Mouse (Mus musculus) heart, postnatal 0 days (tissue): ENCODE measurements around the gene Grm1. TPM values are rescaled to one million over a fixed set of nuclear protein-coding genes. Genes with fewer than 3 reads are reported as not detected.
A peak's percentile ranks its signal among the peaks of the same experiment; 100 is the strongest.
"Not testable (repeated sequence)": the region's sequence is repeated elsewhere in the genome, so short reads cannot be mapped to it uniquely, and the experiment has no call there.

Source experiments
- ATAC-seq: fragments of 200-750 bp; cut with Nextera tagmentation; 2 replicates; pipeline ENCODE4 v1.8.0; 2017; ENCODE audit warnings: low read depth, moderate number of reproducible peaks, moderate library complexity; ENCODE audit not compliant: insufficient read depth
- DNase-seq: peaks from one replicate; pipeline ENCODE4 v3.0.0-alpha.2; 2016; ENCODE audit warnings: low spot score
- H3K27ac ChIP-seq: fragments of 300-500 bp; sonication (generic); 2 replicates; pipeline ENCODE4 v1.5.1; 2014; ENCODE audit warnings: low read depth, mild to moderate bottlenecking
- H3K27me3 ChIP-seq: fragments of 300-500 bp; sonication (generic); 2 replicates; pipeline ENCODE4 v1.6.1; 2014; ENCODE audit warnings: low read length, mixed read lengths; ENCODE audit not compliant: control insufficient read depth, insufficient read depth
- H3K36me3 ChIP-seq: fragments of 300-500 bp; sonication (generic); replicated peaks from 2 replicates; pipeline ENCODE4 v1.6.1; 2014; ENCODE audit warnings: low read length, mixed read lengths; ENCODE audit not compliant: control insufficient read depth, insufficient read depth
- H3K4me1 ChIP-seq: fragments of 300-500 bp; sonication (generic); 2 replicates; pipeline ENCODE4 v1.6.1; 2014; ENCODE audit warnings: antibody characterized with exemption; ENCODE audit not compliant: control insufficient read depth, insufficient read depth
- H3K4me2 ChIP-seq: fragments of 300-500 bp; sonication (generic); 2 replicates; pipeline ENCODE4 v1.6.1; 2014; ENCODE audit warnings: low read depth, mild to moderate bottlenecking, low read length, moderate library complexity
- H3K4me3 ChIP-seq: fragments of 300-500 bp; sonication (generic); 2 replicates; pipeline ENCODE4 v1.5.1; 2014; ENCODE audit warnings: low read depth, low read length
- H3K9ac ChIP-seq: fragments of 300-500 bp; sonication (generic); replicated peaks from 2 replicates; pipeline ENCODE4 v1.6.1; 2014; ENCODE audit warnings: low read depth, low read length, mixed read lengths
- H3K9me3 ChIP-seq: fragments of 300-500 bp; sonication (generic); replicated peaks from 2 replicates; pipeline ENCODE4 v1.6.1; 2016; ENCODE audit warnings: low read length; ENCODE audit not compliant: control insufficient read depth
- CTCF ChIP-seq: IDR thresholded peaks from 2 replicates; pipeline ENCODE4 v1.5.1; 2016; ENCODE audit warnings: antibody characterized with exemption, control low read depth, low read depth
- EP300 ChIP-seq: IDR thresholded peaks from 2 replicates; pipeline ENCODE4 v1.6.1; 2016; ENCODE audit warnings: antibody characterized with exemption, low read depth
- WGBS: fragments of 180-500 bp; shearing (Covaris S2); extraction: QIAGEN DNeasy Blood & Tissue Kit; methylation state at CpG from one replicate; pipeline ENCODE4 v1.1.7; 2014; 5-methylcytosine and 5-hydroxymethylcytosine counted together
- polyA plus RNA-seq: library from polyadenylated mRNA; unstranded; fragments of >200 nt; fragmentation: Nextera tagmentation; extraction: Ambion mirVana; gene quantifications from 2 replicates; pipeline ENCODE4 v1.2.1, GENCODE M21; 2015
- total RNA-seq: library from RNA; depleted of rRNA; stranded (reverse); fragments of >200 nt; gene quantifications from 2 replicates; pipeline ENCODE4 v1.2.3, GENCODE M21; 2014; ENCODE audit warnings: low replicate concordance

Gene Grm1
- total and polyA plus RNA-seq, 2 experiments from 2014 or later = 0.07 TPM; not detected in 1

- no peaks in the 10 kb centered on the region for H3K36me3 ChIP-seq
- H3K9ac ChIP-seq = no peak overlapping the region
- no peak overlapping the region for H3K4me2 ChIP-seq
- H3K27me3 ChIP-seq = peaks cover 27% of the 10 kb centered on the region
- H3K9me3 ChIP-seq = no peaks in the 10 kb centered on the region
- H3K4me3 ChIP-seq = no peak overlapping the region
- H3K27ac ChIP-seq = no peak overlapping the region
- TF ChIP-seq EP300 (no peak), CTCF (no peak)
- 14% methylated on average over 33 of the region's 33 CpGs for WGBS
- ATAC-seq (no peak), DNase-seq (no peak)
- no peaks in the 10 kb centered on the region for H3K4me1 ChIP-seq
Observed at GRCm38 (mm10) chr10:11080013-11080724, 2.0 kb downstream of the Grm1 start.

GRCm38 (mm10) chr10:11079506-11079905, 2.6 kb downstream of the Grm1 start:
- ATAC-seq (no peak; the same call in 1 of the 2 replicates), DNase-seq (no peak)
- H3K27ac ChIP-seq = no peak overlapping the region
- WGBS = 72% methylated on average over 8 of the region's 8 CpGs
- no peak overlapping the region for H3K4me3 ChIP-seq
- no peak overlapping the region for H3K4me2 ChIP-seq
- no peak overlapping the region for H3K9ac ChIP-seq
- peaks cover 27% of the 10 kb centered on the region for H3K27me3 ChIP-seq
- TF ChIP-seq EP300 (no peak), CTCF (no peak)
- no peaks in the 10 kb centered on the region for H3K9me3 ChIP-seq
- no peaks in the 10 kb centered on the region for H3K36me3 ChIP-seq
- no peaks in the 10 kb centered on the region for H3K4me1 ChIP-seq

- WGBS = 73% methylated on average over 2 of the region's 2 CpGs
- no peaks in the 10 kb centered on the region for H3K27me3 ChIP-seq
- H3K4me1 ChIP-seq = no peaks in the 10 kb centered on the region
- no peak for DNase-seq
- no peaks in the 10 kb centered on the region for H3K9me3 ChIP-seq
- TF ChIP-seq CTCF (no peak), EP300 (no peak)
- no peak overlapping the region for H3K27ac ChIP-seq
- no peak overlapping the region for H3K9ac ChIP-seq
- no peak overlapping the region for H3K4me2 ChIP-seq
- H3K36me3 ChIP-seq = no peaks in the 10 kb centered on the region
- no peak for ATAC-seq
- H3K4me3 ChIP-seq = no peak overlapping the region
Observed at GRCm38 (mm10) chr10:11065136-11065535, 17.0 kb downstream of the Grm1 start.

- DNase-seq (no peak), ATAC-seq (no peak)
- H3K27ac ChIP-seq = no peak overlapping the region
- no peak overlapping the region for H3K4me2 ChIP-seq
- H3K4me1 ChIP-seq = no peaks in the 10 kb centered on the region
- no peaks in the 10 kb centered on the region for H3K9me3 ChIP-seq
- H3K36me3 ChIP-seq = no peaks in the 10 kb centered on the region
- WGBS = 63% methylated on average over 10 of the region's 10 CpGs
- no peak overlapping the region for H3K4me3 ChIP-seq
- H3K27me3 ChIP-seq = no peaks in the 10 kb centered on the region
- no peak overlapping the region for H3K9ac ChIP-seq
- TF ChIP-seq CTCF (no peak), EP300 (no peak)
Observed at GRCm38 (mm10) chr10:11061318-11062071, 20.7 kb downstream of the Grm1 start.

- no peak overlapping the region for H3K4me2 ChIP-seq
- no peak overlapping the region for H3K27ac ChIP-seq
- no peak overlapping the region for H3K9ac ChIP-seq
- no peaks in the 10 kb centered on the region for H3K36me3 ChIP-seq
- no peak overlapping the region for H3K4me3 ChIP-seq
- TF ChIP-seq CTCF = no peak
- no peak for TF ChIP-seq EP300
- no peaks in the 10 kb centered on the region for H3K4me1 ChIP-seq
- DNase-seq = no peak
- no peaks in the 10 kb centered on the region for H3K27me3 ChIP-seq
- no peaks in the 10 kb centered on the region for H3K9me3 ChIP-seq
- WGBS = 76% methylated on average over 7 of the region's 7 CpGs
- no peak for ATAC-seq
Observed at GRCm38 (mm10) chr10:11049361-11049760, 32.8 kb downstream of the Grm1 start.

GRCm38 (mm10) chr10:11045421-11045820, 36.7 kb downstream of the Grm1 start:
- not testable (repeated sequence) for H3K4me3 ChIP-seq, H3K36me3 ChIP-seq, H3K9me3 ChIP-seq, H3K4me1 ChIP-seq, H3K9ac ChIP-seq, H3K27ac ChIP-seq, H3K27me3 ChIP-seq, H3K4me2 ChIP-seq
- DNase-seq (peak; percentile 5), ATAC-seq (peak; percentile 55; the same call in 1 of the 2 replicates)
- 44% methylated on average over 11 of the region's 13 CpGs for WGBS
